8 mouse cellular contexts compared by ENCODE assay signal in the genomic region with DNA sequence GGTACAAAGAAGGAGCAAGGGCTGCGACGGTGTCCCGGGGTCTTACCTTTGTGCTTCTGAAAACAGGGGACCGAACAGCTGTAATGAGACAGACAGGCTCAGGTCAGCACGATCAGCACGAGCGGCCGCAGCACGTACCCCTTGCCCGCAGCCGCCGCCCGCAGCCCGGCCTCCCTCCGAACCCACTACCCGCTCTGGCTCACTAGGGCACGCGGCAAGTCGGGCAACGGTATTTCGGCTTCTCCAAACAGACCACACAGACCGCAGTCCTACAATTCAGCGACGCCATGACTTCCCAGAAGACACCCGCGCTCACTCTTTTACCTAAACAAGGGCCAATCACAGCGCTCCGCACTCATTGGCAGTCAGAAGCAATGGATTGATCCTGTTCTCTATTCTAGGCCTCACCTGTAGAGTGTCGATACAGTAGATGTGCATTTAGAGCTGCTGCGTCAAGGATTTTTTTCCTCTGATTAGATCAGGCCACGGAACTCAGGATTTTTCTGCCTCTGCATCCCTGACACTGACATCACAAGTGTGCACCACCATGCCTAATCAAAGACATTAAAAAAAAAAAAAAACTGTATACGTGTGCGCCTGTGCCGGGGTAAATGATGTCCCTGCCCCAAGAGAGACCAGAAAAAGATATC. TPM values are rescaled to one million over a fixed set of nuclear protein-coding genes. Genes with fewer than 3 reads are reported as not detected.
DNase-seq lines count a peak whose midpoint lies in the region; ATAC-seq lines count a peak whose summit lies in the region.

A gene (minus strand): TSS at position 314 of the 650 bp plus-strand sequence.

- no peak within 1 kb of the TSS for H3K27ac ChIP-seq in forebrain, embryonic 11.5 days (ENCODE audit: low read depth, low read length)
- H3K27ac ChIP-seq in heart, embryonic 16.5 days (ENCODE audit: low read length), result peak within 1 kb of the TSS; percentile 9; the same call in 1 of the 2 replicates
- peak within 1 kb of the TSS; percentile 61; the same call in 1 of the 2 replicates for H3K27ac ChIP-seq in liver, embryonic 15.5 days (replicated peaks)
- no peak within 1 kb of the TSS for H3K27ac ChIP-seq in neural tube, embryonic 12.5 days

- no peaks in the 10 kb centered on the region for H3K9me3 ChIP-seq in forebrain, embryonic 11.5 days (ENCODE audit: control insufficient read depth, low read length)
- H3K9me3 ChIP-seq in heart, embryonic 16.5 days (replicated peaks; ENCODE audit: control insufficient read depth, low read length), result no peaks in the 10 kb centered on the region
- H3K9me3 ChIP-seq in liver, embryonic 15.5 days (replicated peaks), result no peaks in the 10 kb centered on the region
- no peaks in the 10 kb centered on the region for H3K9me3 ChIP-seq in neural tube, embryonic 12.5 days

- ATAC-seq in forebrain, embryonic 11.5 days (replicated peaks; ENCODE audit: low FRiP score), result peak; percentile 89
- ATAC-seq in heart, embryonic 16.5 days (replicated peaks; ENCODE audit: extremely low read depth, insufficient read depth, low FRiP score), result peak; percentile 85
- peak; percentile 80 for ATAC-seq in liver, embryonic 15.5 days (ENCODE audit: insufficient read depth)
- ATAC-seq in neural tube, embryonic 12.5 days (ENCODE audit: low FRiP score, low read depth), result peak; percentile 86

- peak; percentile 74 to 83 for DNase-seq in CD8-positive naive resting alpha-beta T cell, adult 2 months (ENCODE audit: low read depth in 2 of 2, low spot score in 2 of 2)
- peak; percentile 83 for DNase-seq in c-Kit-positive CD71-negative TER-119-negative erythroid progenitor cells, embryonic 14.5 days (ENCODE audit: low read depth)
- peak; percentile 86 for DNase-seq in forebrain, embryonic 11.5 days (ENCODE audit: low spot score)
- peak; percentile 87 to 93 for DNase-seq in kidney, postnatal 36 days
- peak; percentile 96 for DNase-seq in telencephalon, adult 2 months (ENCODE audit: low read depth, low spot score)

- H3K36me3 ChIP-seq in forebrain, embryonic 11.5 days (ENCODE audit: control insufficient read depth, insufficient read depth, low read length), result no peaks in the 10 kb centered on the region; the same call in 1 of the 2 replicates
- H3K36me3 ChIP-seq in heart, embryonic 16.5 days (ENCODE audit: control insufficient read depth, insufficient read depth), result peaks cover 9% of the 10 kb centered on the region
- peaks cover 28% of the 10 kb centered on the region for H3K36me3 ChIP-seq in liver, embryonic 15.5 days (replicated peaks)
- peaks cover 25% of the 10 kb centered on the region for H3K36me3 ChIP-seq in neural tube, embryonic 12.5 days

- peak within 1 kb of the TSS; percentile 92 for H3K4me3 ChIP-seq in forebrain, embryonic 11.5 days (ENCODE audit: low read depth, low read length)
- peak within 1 kb of the TSS; percentile 81 for H3K4me3 ChIP-seq in heart, embryonic 16.5 days (ENCODE audit: low read length)
- peak within 1 kb of the TSS; percentile 83 for H3K4me3 ChIP-seq in liver, embryonic 15.5 days (replicated peaks)
- H3K4me3 ChIP-seq in neural tube, embryonic 12.5 days, result peak within 1 kb of the TSS; percentile 84

- peak within 1 kb of the TSS; percentile 81 for H3K9ac ChIP-seq in forebrain, embryonic 11.5 days (ENCODE audit: low read length)
- peak within 1 kb of the TSS; percentile 85 for H3K9ac ChIP-seq in heart, embryonic 16.5 days (ENCODE audit: low read length)
- H3K9ac ChIP-seq in liver, embryonic 15.5 days, result peak within 1 kb of the TSS; percentile 79
- H3K9ac ChIP-seq in neural tube, embryonic 12.5 days, result peak within 1 kb of the TSS; percentile 75

- 3% methylated on average over 33 of the region's 34 CpGs for WGBS in forebrain, embryonic 11.5 days
- whole genome bisulfite sequencing in heart, embryonic 16.5 days, result 4% methylated on average over 34 of the region's 34 CpGs
- WGBS in liver, embryonic 15.5 days (ENCODE audit: insufficient replicate concordance), result 3% methylated on average over 34 of the region's 34 CpGs
- WGBS in neural tube, embryonic 12.5 days, result 3% methylated on average over 34 of the region's 34 CpGs

- H3K4me1 ChIP-seq in forebrain, embryonic 11.5 days (replicated peaks; ENCODE audit: control insufficient read depth, insufficient read depth, low read length), result peaks cover 2% of the 10 kb centered on the region; the same call in 1 of the 2 replicates
- H3K4me1 ChIP-seq in heart, embryonic 16.5 days (ENCODE audit: control insufficient read depth, insufficient read depth, low read length), result peaks cover 10% of the 10 kb centered on the region
- H3K4me1 ChIP-seq in liver, embryonic 15.5 days (replicated peaks), result peaks cover 42% of the 10 kb centered on the region
- H3K4me1 ChIP-seq in neural tube, embryonic 12.5 days, result peaks cover 12% of the 10 kb centered on the region; the same call in 1 of the 2 replicates

- H3K4me2 ChIP-seq in forebrain, embryonic 11.5 days (ENCODE audit: low read depth, low read length, severe bottlenecking), result peak within 1 kb of the TSS; percentile 69
- H3K4me2 ChIP-seq in heart, embryonic 16.5 days (ENCODE audit: low read depth, low read length), result peak within 1 kb of the TSS; percentile 73
- peak within 1 kb of the TSS; percentile 78 for H3K4me2 ChIP-seq in liver, embryonic 15.5 days
- peak within 1 kb of the TSS; percentile 78 for H3K4me2 ChIP-seq in neural tube, embryonic 12.5 days (replicated peaks)

- H3K27me3 ChIP-seq in forebrain, embryonic 11.5 days (ENCODE audit: control insufficient read depth, insufficient read depth, low read length), result no peaks in the 10 kb centered on the region
- H3K27me3 ChIP-seq in heart, embryonic 16.5 days (ENCODE audit: control insufficient read depth, insufficient read depth, low read length), result no peaks in the 10 kb centered on the region
- no peaks in the 10 kb centered on the region for H3K27me3 ChIP-seq in liver, embryonic 15.5 days
- H3K27me3 ChIP-seq in neural tube, embryonic 12.5 days (replicated peaks), result no peaks in the 10 kb centered on the region

RNA-seq across cellular contexts. Expression of the gene that starts here (rescaled TPM):
- 70.0 and 78.2 TPM in 2 replicates for polyA plus RNA-seq in forebrain, embryonic 11.5 days (2014; fragmentation: Nextera tagmentation; extraction: Ambion mirVana)
- polyA plus RNA-seq in heart, embryonic 16.5 days (2015; fragmentation: Nextera tagmentation; extraction: Ambion mirVana), result 37.6 and 38.0 TPM in 2 replicates
- polyA plus RNA-seq in liver, embryonic 15.5 days (2015; fragmentation: Nextera tagmentation; extraction: Ambion mirVana), result 33.3 and 34.8 TPM in 2 replicates
- polyA plus RNA-seq in neural tube, embryonic 12.5 days (2016; fragmentation: Nextera tagmentation; extraction: Ambion mirVana), result 61.4 and 63.5 TPM in 2 replicates

Comparison
In these comparisons a context has a peak if more than half of its experiments do, and no peak if none do; other contexts are left out.
1. H3K27ac ChIP-seq: peak in heart, embryonic 16.5 days (single experiment) and liver, embryonic 15.5 days (single experiment); none in forebrain, embryonic 11.5 days (single experiment) and neural tube, embryonic 12.5 days (single experiment).
2. Peak in every context shown above with its lines, with median percentiles within 50 percentile points of each other: DNase-seq, ATAC-seq, H3K4me2 ChIP-seq, H3K4me3 ChIP-seq and H3K9ac ChIP-seq.